Mouse (Mus musculus) lung, postnatal 36 days (tissue): ENCODE measurements around the gene Clint1.

ENCODE experiments used
- DNase-seq: peaks from one replicate; pipeline ENCODE4 v3.0.0; 2022; ENCODE audit warnings: mixed read lengths

Gene Clint1

GRCm38 (mm10) chr11:45885606-45886230 lies 33.9 kb downstream of the Clint1 start:
- no peak for DNase-seq

GRCm38 (mm10) chr11:45886596-45886995 lies 34.7 kb downstream of the Clint1 start:
- DNase-seq = no peak

GRCm38 (mm10) chr11:45888471-45889030 lies 36.7 kb downstream of the Clint1 start:
- no peak for DNase-seq

GRCm38 (mm10) chr11:45889981-45890380 lies 38.1 kb downstream of the Clint1 start:
- no peak for DNase-seq

GRCm38 (mm10) chr11:45890423-45890822 lies 38.6 kb downstream of the Clint1 start:
- no peak for DNase-seq

GRCm38 (mm10) chr11:45892861-45893360 lies 41.1 kb downstream of the Clint1 start:
- DNase-seq = no peak

GRCm38 (mm10) chr11:45897392-45897791 lies 45.5 kb downstream of the Clint1 start:
- no peak for DNase-seq

GRCm38 (mm10) chr11:45900233-45901015 lies 48.6 kb downstream of the Clint1 start:
- DNase-seq = no peak

GRCm38 (mm10) chr11:45906109-45906786 lies 54.4 kb downstream of the Clint1 start:
- DNase-seq = no peak

- DNase-seq = no peak
These were observed 55.5 kb downstream of the Clint1 start for GRCm38 (mm10) chr11:45907301-45907700.

- no peak for DNase-seq
These were observed 56.2 kb downstream of the Clint1 start for GRCm38 (mm10) chr11:45908070-45908469.

GRCm38 (mm10) chr11:45908894-45909293 lies 57.0 kb downstream of the Clint1 start:
- no peak for DNase-seq

GRCm38 (mm10) chr11:45910701-45911100 lies 58.9 kb downstream of the Clint1 start:
- DNase-seq = no peak

GRCm38 (mm10) chr11:45916196-45916595 lies 64.3 kb downstream of the Clint1 start:
- no peak for DNase-seq

- no peak for DNase-seq
These were observed 66.2 kb downstream of the Clint1 start for GRCm38 (mm10) chr11:45918018-45918417.

GRCm38 (mm10) chr11:45918836-45919235 lies 67.0 kb downstream of the Clint1 start:
- DNase-seq = no peak

- no peak for DNase-seq
These were observed 69.2 kb downstream of the Clint1 start for GRCm38 (mm10) chr11:45921026-45921425.

GRCm38 (mm10) chr11:45921480-45921898 lies 69.6 kb downstream of the Clint1 start:
- no peak for DNase-seq

GRCm38 (mm10) chr11:45925436-45925835 lies 73.6 kb downstream of the Clint1 start:
- DNase-seq = no peak

GRCm38 (mm10) chr11:45926640-45927082 lies 74.8 kb downstream of the Clint1 start:
- DNase-seq = peak; percentile 86

GRCm38 (mm10) chr11:45927456-45927855 lies 75.6 kb downstream of the Clint1 start:
- DNase-seq = no peak

- DNase-seq = no peak
These were observed 77.7 kb downstream of the Clint1 start for GRCm38 (mm10) chr11:45929541-45929940.

- DNase-seq = no peak
These were observed 80.9 kb downstream of the Clint1 start for GRCm38 (mm10) chr11:45932771-45933170.
